Mouse (Mus musculus): ENCODE results near the gene Fam186b. TPM values are rescaled to one million over a fixed set of nuclear protein-coding genes. Genes with fewer than 3 reads are reported as not detected.

Gene Fam186b
- 1 to 10 TPM; 1.5 to 1.9 TPM for total RNA-seq (2021)
- long read RNA-seq, experiment 1: 0 reads
- long read RNA-seq, experiment 2: 0 reads

- DNase-seq: peak; percentile 61
These were observed at the start of gene Fam186b for GRCm38 (mm10) chr15:99295484-99295981. Gene Fam186b (minus strand): TSS chr15:99295888.

DNA sequence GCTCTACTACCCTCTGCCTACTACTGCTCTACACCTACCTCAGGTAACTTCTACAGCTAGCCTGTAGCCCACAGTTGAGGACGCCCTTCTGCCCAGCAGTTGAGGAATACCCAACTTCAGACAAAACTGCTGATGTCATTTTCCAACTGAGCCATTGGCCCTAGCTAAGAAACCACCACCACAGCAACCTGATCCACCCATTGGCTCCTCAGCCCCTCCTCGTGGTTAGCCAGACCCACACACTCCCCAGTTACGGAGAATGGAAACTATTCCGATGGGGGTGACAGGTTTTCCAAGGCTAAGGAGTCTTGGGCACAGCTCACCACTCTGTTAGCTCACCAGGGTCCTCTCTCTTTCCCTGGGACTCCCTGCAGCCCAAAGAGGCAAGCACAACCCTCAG, 49.3 kb upstream of the Fam186b start:
- no peak for DNase-seq

DNA sequence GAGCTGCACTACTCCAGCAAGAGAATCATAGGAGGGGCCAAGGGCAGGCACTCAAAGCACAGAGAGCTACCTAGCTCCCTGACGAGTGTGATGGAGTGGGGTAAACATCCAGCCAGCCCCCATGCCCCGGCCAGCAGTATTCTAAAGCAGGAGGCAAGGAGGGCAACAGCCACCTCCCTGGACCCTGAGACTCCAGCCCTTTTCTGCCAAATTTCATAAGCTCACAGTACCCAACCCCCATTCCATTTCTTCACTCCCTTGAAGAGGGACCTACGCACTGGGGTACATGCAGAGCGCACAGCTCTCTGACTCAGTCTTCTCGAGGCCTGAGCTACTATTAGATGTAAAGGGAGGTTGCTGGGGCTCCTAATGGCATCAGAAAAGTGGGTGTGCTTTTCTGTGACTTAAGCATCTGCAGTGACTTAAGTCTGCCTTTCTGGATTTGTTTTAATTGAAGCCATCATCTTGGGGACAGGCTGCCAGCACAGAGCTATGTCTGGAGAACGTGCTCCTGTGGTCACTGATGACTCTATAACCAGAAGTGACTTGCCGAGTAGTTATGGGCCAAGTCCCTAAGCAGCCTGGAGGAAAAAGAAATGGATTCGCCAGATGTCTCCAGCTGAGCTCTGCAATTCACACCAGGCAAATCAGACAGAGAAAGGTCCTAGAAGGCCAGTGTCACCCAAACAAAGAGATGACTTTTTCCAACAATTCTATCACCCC, 48.6 kb upstream of the Fam186b start:
- DNase-seq: no peak

DNA sequence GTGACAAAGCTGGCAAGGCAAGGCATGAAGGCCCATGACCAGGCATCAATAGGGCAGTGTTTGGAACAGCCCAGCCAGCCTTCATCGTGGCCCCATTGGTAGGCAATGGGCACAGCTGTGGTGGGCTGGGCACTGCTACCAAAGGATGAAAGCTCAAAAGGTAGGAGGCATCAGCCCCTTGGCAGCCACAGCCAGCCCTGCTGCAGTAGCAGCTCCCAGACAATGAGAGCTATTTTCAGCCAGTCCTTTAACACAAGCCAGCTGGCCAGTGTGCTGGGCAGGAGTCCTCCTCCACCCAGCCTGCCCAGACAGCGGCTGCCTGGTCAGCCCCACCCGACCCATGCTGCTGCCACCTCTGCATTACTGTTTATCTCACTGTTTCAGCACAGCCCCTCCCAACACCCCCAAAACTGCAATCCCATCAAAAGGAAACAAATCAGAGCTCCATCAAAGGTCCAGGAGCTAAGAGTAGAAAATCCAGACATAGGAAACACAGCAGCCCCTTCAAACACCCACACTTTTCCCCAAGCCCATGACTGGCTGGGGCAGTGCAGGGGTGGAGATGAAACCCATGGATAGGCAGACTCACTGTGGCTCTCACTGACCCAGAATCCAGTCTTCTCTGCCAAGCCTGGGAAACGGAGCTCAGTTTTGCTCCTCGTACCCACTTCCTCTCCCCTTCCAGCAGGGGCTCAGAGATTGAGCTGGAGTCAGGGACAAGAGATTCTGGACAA, 47.9 kb upstream of the Fam186b start:
- no peak for DNase-seq

- DNase-seq: no peak
These were observed 46.7 kb upstream of the Fam186b start for GRCm38 (mm10) chr15:99342194-99342981.

DNA sequence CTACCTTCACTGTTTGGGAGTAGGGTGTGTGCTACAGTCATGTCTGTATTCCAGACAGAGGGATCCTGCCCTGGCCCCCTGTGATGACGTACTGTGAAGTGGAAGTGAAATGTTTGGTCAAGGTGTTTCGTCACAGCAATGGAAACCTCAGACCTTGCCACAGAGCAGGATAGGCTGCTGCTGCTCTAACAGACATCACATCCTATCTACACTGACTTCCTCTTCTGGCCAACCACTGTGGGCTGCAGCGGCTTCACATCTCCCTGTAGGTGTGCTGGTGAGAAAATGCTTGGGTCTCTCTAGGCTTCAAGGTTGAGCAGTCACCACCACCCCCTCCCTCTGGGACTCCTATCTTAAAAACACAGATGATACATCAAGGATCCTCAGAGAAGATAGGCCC, 45.4 kb upstream of the Fam186b start:
- no peak for DNase-seq

DNA sequence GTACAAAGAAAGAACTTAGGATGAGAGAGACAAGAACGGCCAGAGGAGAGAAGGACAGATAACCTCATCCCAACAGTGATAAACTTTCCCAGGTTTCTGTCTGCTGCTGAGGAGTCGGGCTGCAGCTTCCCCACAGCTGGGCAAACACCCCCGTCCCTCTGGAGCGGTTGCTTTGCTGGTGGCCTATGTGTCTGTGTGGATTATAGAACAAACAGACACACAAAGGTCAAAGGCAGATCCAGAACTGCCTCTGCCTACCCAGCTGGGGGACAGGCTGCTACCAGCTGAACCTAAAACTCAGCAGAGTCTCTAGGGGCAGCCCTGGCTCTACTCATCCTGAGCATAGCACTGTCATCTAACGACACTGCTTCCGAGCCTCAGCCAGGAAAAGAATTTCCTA, 44.0 kb upstream of the Fam186b start:
- DNase-seq: no peak

DNA sequence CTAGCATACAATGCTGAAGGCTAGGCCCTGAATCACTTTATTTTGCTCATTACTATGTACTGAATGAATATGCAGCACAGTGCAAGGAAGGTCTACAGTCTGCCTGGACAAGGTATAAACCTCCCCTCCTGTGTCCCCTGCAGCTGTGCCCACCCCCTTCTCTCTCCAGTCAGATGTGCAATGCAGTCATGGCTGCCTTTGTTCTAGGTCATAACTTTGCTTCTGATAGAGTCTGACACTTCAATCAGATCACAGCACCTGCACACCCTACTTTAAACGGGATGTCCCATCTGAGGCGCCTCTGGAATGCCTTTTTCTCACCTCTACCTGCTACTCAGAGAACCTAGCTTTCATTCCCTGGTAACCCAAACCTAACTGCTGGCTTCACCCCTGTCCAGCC, 43.2 kb upstream of the Fam186b start:
- no peak for DNase-seq

- no peak for DNase-seq
These were observed 40.2 kb upstream of the Fam186b start for GRCm38 (mm10) chr15:99335801-99336320.

GRCm38 (mm10) chr15:99334500-99334899, 38.8 kb upstream of the Fam186b start:
- DNase-seq: no peak

GRCm38 (mm10) chr15:99333676-99334065, 38.0 kb upstream of the Fam186b start:
- no peak for DNase-seq

DNA sequence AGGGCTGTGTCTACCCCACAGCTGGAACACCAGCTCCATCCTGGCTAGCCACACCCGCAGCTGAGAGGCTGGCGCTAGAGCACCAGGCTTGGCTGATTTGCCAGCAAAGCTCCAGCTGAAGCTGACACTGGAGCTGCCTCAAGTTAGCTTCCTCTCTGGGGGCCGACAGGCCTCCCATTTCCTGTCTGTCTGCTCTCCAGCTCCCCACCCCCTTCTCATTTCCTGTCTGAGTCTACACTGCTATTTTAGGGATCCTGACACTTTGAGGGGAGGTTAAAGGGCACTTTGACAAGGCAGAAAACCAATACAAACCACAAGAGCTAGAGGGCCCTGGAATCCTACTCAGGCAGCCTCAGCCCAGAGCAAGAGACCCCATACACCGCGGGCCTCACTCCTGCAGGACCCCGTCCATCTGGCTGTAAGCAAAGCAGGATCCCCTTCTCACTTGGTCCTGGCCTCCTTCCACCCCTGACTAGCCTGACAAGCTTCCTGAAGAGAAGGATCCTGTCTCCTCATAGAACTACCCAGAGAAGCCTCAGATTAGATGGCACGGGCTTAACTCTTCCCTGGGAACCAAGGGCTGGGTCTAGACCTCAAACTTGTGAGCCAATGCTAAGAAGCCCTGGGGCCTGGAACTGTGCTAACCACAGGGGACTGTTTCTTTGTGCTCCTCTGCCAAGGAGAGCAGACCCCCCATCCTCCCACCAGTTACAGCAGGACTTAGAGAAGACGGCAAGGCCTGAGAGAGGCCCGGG, 37.4 kb upstream of the Fam186b start:
- DNase-seq: peak; percentile 67

DNA sequence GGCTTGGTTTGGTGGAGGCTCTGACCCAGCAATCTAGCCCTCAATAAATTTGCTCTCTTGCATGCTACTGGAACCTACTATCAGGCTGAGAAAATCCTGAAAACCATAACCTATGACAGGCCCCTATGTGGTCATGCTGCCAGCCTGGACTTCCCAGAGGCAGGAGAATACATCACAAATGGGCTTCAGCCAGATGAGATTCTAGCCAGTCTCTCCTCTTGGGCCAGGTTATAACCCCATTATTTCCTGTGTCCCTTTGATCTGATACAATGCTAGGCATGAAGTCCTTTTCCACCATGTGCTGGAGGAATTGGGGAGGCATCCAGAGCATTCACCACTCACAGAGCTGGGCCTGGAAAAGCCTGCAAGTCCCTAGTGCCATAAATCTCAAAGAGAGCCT, 36.4 kb upstream of the Fam186b start:
- DNase-seq: no peak

GRCm38 (mm10) chr15:99331341-99331740, 35.7 kb upstream of the Fam186b start:
- no peak for DNase-seq

- no peak for DNase-seq
These were observed 34.6 kb upstream of the Fam186b start for GRCm38 (mm10) chr15:99330324-99330723.

DNA sequence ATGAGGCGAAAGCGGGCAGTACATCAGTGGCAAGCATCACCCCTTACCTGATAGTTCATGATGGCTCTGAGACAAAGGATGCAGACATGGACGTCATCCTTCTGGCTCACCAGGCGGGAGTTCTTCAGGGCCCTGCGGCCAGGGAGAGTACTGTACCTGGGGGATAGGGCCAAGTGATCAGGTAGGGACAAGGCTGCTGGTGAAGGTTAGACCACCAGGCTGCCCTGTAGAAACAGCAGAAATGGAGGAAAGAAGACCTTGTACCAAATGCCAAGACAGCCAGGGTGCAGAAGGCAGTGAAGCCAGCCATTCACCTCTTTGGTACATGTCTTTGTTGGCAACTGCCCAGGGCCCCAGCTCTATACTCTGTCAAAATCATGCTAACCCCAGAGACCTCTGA, 32.3 kb upstream of the Fam186b start:
- no peak for DNase-seq

GRCm38 (mm10) chr15:99326959-99327358, 31.3 kb upstream of the Fam186b start:
- DNase-seq: peak; percentile 51

GRCm38 (mm10) chr15:99326407-99326806, 30.7 kb upstream of the Fam186b start:
- no peak for DNase-seq

GRCm38 (mm10) chr15:99325598-99325997, 29.9 kb upstream of the Fam186b start:
- no peak for DNase-seq

GRCm38 (mm10) chr15:99324151-99324550, 28.5 kb upstream of the Fam186b start:
- no peak for DNase-seq

DNA sequence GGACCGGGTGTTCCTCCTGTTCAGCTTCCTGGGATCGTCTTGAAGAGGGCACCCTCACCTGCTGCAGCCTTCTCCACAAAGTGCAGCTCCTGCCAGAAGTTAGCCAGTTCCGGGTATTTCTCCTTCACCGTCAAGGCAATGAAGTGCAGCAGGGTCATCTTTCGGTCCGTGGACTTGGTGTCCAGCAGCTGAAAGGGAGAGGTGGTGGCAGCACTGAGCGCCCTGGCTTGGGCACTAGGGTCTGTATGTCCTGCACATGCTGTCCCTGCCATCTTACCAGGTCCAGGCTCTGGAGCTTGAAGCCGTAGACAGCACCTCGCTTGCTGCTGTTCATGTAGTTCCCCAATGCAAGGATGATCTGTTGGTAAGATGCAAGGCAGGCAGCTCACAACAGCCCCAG, 25.3 kb upstream of the Fam186b start:
- DNase-seq: no peak

DNA sequence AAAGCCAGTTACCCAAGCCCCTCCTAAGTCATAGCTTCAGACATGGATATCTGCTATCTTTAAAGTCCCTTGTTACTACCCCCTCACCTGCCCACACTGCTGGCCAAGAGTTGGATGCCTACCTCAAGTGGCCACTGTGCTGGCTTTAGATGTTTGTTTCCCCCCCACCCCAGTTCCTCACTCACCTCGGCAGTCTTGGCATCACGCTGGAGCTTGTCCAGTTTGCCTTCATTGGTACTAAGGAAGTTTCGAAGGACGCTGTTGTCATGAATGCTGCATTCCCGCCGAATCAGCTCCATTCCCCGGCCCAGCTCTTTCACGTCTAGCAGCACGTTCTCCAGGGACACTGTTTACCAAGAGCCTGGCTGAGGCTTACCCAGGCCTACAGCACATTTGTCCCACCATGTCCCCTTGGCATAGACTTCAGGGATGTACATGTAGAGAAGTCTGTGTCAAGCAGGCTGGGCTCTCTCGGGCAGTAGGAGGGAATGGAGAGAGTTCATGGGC, 24.5 kb upstream of the Fam186b start:
- no peak for DNase-seq

Data from adrenal gland, postnatal 10 days (tissue).